Mouse (Mus musculus): ENCODE results near the gene Cry2. TPM values are rescaled to one million over a fixed set of nuclear protein-coding genes. Genes with fewer than 3 reads are reported as not detected.

The Cry2 gene
- total RNA-seq, 2 experiments from 2014 or later, result 9.6 to 21.0 TPM

- no peak for ATAC-seq (replicated peaks; ENCODE audit: low FRiP score, low TSS enrichment, poor library complexity, severe bottlenecking)
Observed at GRCm38 (mm10) chr2:92391703-92392317, 42.0 kb downstream of the Cry2 start.

DNA sequence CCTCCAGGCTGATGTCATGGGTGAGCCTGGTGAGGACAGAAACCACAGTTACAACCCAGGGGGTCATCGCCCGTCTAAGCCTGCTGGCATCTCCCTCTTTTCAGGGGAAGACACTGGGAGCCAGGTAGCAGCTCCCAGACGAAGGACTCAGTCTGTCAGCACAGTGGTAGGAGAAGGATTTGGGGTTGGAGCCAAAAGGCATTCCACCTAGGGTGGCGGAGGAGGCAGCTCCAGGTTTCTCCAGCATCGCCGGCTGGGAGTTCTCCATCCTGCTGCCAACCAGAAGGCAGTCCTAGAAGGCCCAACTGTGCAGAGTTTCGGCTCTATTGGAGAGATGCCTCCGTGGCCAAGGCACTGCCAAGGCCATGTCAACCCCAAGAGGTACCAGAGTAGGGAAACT, 42.7 kb downstream of the Cry2 start:
- no peak for ATAC-seq (replicated peaks; ENCODE audit: low FRiP score, low TSS enrichment, poor library complexity, severe bottlenecking)

DNA sequence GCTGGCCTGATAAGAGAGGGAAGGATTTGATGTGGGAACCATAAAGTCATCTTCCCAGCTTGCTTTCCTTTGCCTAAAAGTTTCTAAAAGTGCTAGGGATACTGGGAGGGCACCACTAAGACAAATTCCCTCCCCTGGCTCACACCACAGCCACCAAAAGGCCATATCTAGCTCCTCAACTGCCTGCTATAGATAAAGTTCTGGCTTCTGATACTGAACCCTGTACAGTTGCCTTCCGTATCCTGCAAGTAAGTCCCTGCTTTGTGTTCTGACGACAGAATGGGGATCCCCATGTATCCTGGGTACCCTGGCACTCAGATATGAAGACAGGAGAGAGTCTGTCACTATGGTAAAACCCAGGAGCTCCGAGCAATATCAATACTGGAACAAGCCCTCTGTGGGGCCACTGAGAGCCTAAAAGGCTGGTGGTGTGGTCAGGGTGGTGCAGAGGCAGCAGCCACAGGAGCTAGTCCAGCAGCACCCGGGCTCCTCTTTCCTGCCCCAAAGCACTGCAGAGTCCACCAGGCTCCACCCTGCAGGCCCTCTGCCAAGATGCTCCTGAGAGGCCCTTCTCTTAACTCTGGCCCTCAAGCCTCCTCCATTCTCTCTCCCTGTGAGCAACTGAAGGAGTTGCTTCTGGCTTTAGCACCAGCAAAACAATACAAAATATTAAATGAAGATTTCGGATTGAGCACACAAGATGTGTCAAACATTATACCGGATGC, 43.5 kb downstream of the Cry2 start:
- peak; percentile 48 for ATAC-seq (replicated peaks; ENCODE audit: low FRiP score, low TSS enrichment, poor library complexity, severe bottlenecking)

DNA sequence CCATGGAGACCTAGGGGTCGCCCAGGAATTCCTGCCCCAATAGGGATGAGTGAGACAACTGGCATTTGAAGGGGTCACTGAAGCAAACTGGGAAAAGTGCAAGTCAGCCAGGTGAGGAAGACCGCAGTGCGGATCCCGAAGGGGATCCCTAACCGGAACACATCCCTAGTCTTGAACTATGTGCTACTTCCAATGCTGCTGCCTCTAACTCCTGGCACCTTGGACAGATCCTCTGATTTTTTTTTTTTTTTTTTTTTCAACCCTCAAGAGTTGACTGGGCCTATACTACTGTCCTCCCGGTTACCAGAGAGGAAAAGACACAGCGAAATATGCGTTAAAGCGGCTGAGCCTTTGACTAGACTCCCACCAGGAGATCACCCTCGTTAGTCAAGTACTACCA, 44.2 kb downstream of the Cry2 start:
- ATAC-seq (replicated peaks; ENCODE audit: low FRiP score, low TSS enrichment, poor library complexity, severe bottlenecking), result no peak

DNA sequence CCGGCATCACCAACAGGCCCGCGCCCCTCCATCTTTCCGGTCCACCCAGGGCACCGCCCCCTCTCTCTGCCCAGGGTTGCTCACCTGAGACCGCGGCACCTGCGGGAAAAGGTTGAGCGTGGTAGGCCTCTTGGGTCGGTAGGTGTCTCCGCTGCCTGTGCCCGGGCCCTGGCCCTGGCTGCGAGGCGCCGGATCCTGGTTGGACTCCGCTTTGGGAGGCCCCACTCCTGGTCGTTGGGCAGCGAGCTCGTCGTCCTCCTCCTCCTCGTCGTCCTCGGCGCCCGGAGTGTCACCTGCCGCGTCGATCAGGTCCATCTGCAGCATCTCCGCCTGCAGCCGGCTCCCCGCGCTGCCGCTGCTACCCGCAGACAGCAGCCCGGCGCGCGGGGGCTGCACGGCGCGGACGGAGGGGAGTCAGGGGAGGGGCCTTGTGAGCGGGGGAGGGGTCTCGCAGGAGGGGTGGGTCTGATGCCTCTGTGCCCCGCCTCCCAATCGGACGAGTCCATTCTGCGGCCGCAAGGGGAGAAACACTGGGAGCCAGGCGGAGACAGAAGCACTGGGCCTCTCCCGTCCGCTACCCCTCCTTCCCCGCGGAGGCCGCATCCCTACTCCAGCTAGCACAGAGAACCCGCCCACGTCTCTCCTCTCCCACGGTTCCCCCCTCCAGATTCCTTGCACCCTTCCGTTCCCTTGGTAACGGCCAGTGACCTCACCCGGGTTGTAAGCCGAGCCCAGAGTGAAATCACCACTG, 44.8 kb downstream of the Cry2 start:
- ATAC-seq (replicated peaks; ENCODE audit: low FRiP score, low TSS enrichment, poor library complexity, severe bottlenecking), result no peak

- ATAC-seq (replicated peaks; ENCODE audit: low FRiP score, low TSS enrichment, poor library complexity, severe bottlenecking), result no peak
Observed at GRCm38 (mm10) chr2:92388081-92388517, 45.7 kb downstream of the Cry2 start.

DNA sequence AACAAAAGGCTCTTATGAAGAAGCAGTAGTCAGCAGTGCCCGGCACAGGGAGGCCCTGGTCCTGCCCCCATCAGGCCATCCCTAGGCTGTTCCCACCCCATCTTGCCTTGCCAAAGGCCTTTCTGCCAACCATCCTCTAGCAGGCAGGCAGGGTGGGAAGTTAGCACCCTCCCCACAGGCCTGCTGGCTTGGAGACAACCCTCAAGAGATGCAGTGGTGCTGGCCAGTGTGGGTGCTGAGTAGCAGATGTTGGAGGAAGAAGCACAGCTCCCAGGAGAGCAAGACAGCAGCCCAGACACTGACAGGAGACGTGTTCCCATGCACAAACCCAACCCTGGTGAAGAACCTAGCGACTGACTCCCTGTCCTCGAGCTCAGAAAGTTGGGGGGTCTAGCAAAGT, 46.2 kb downstream of the Cry2 start:
- ATAC-seq (replicated peaks; ENCODE audit: low FRiP score, low TSS enrichment, poor library complexity, severe bottlenecking), result no peak

DNA sequence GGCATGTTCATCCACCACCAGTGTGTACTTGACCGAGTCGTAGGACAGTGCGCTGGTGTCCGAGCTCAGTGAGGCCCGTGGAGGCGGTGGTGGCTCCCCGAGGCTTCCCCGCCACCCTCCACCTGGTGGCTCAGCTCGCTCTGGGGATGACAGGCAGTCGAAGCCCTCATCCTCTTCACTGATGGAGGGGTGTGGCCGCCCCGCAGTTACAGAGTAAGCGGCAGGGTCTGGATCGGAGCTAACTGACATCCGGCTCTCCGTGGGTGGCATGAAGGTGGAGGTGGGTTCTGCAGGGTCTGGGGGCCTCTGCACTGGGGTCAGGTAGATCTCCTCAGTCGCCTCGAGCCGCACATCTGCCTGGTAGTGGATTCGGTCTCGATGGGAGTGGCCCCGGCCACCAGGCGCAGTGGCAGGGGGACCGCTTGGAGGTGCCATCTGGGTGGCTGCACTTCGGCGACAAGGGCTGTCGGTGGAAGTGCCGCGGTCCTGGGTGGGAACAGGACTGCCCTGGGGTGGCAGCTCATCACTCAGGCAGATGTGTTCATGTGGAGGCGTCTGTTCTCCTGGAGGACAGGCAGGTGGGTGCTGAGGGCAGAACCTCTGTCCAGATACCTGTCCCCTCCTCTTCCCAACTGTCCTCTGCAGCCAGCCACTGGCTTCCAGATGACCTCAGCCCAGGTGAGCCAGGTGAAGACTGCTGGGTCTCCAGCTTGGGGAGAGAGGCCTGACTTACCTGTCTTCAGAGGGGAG, 46.8 kb downstream of the Cry2 start:
- no peak for ATAC-seq (replicated peaks; ENCODE audit: low FRiP score, low TSS enrichment, poor library complexity, severe bottlenecking)

GRCm38 (mm10) chr2:92385113-92386051, 48.5 kb downstream of the Cry2 start:
- 0 out of 2 replicates have a peak, but pooled peaks have one; percentile 14 for ATAC-seq (replicated peaks; ENCODE audit: low FRiP score, low TSS enrichment, poor library complexity, severe bottlenecking)

GRCm38 (mm10) chr2:92384101-92384500, 49.7 kb downstream of the Cry2 start:
- no peak for ATAC-seq (replicated peaks; ENCODE audit: low FRiP score, low TSS enrichment, poor library complexity, severe bottlenecking)

GRCm38 (mm10) chr2:92382759-92383158, 51.1 kb downstream of the Cry2 start:
- ATAC-seq (replicated peaks; ENCODE audit: low FRiP score, low TSS enrichment, poor library complexity, severe bottlenecking), result no peak

DNA sequence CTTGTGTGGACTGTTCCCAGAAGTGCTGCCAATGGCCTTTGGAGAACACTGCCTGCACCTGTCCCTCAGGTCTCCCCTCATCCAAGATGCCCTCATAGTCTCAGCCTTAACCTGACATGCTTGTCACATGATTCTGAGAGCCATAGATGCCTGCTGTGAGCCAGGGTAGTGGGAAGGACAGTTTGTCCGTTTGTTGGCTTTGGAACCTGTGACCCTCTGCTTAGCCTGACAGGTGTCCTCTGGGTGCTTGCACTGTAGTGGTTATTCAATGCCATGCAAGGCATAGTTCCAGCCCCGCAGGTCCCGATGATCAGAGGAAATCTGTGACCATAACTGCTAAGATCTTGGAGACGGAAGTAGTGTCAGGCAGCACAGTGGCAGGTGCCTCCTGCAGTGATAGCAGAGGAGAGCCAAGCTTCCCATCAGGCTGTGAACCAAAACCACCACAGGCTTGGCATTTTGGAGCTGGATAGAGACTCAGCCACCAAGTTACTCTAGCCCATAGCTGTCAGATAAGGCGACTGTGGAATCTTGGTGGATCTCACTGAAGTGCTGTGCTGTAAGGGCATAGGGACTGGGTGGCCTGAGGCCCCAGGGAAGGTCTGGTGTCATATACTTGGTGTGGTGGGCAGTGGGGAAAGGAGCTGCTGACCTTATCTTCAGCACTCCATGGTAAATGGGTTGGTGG, 51.8 kb downstream of the Cry2 start, which contains the start of gene 1700029I15Rik:
1700029I15Rik (plus strand) TSS at position 638 of the 688 bp plus-strand sequence.
- ATAC-seq (replicated peaks; ENCODE audit: low FRiP score, low TSS enrichment, poor library complexity, severe bottlenecking), result no peak

DNA sequence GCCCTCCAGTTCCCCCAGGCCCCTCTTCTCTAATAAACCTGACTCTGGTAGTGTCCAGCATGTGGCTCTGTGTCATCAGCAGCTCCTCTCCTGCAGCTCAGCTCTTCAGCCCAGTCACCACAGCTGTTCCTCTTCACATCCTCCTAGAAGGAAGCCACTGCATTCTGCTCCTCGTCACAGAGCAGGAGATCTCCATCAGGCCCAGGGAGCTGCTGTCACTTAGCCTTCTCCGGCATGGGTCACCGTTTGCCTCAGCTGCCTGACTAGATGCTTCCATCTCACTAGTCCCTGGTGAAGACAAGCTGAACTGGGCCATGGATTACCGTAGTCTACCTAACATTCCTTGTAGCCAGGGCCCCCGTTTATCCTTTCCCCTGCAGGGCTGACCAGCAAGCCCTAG, 52.7 kb downstream of the Cry2 start:
- ATAC-seq (replicated peaks; ENCODE audit: low FRiP score, low TSS enrichment, poor library complexity, severe bottlenecking), result no peak

GRCm38 (mm10) chr2:92380495-92381050, 53.3 kb downstream of the Cry2 start:
- 0 out of 2 replicates have a peak, but pooled peaks have one; percentile 15 for ATAC-seq (replicated peaks; ENCODE audit: low FRiP score, low TSS enrichment, poor library complexity, severe bottlenecking)

DNA sequence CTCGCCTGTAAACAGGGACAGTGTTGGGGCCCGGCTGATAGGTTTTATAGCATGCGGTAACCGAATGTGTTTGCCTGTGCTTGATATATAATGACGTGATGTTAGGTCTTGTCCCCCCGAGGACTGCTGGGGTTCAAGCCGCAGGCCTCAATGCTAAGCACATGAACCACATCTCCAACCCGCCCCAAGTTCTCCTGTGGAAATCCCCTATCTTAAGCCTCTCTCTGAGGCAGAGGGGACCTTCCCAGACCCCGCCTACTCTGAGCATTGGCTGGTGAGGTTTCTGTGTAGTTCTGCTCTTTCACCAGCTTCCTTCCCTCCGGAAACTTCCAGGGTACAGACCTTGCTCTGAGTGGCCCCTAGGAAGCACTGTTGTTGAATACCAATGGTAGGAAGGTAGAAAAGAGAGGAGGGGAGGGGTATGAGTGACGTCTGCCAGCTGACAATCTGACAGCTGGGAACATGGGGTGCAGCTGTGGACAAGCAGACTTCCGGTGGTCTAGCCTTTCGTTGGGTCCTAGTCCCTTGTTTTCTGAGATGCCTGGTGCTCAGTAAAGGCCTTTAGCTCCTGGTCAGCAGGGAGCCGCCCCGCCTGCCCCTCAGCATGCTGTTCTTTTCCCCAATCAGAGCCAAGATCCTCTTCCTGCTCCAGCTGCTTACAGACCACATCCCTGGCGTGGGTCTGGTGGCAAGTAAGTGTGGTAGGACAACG, 53.9 kb downstream of the Cry2 start:
- ATAC-seq (replicated peaks; ENCODE audit: low FRiP score, low TSS enrichment, poor library complexity, severe bottlenecking), result no peak

GRCm38 (mm10) chr2:92377320-92377719, 56.5 kb downstream of the Cry2 start:
- ATAC-seq (replicated peaks; ENCODE audit: low FRiP score, low TSS enrichment, poor library complexity, severe bottlenecking), result no peak

DNA sequence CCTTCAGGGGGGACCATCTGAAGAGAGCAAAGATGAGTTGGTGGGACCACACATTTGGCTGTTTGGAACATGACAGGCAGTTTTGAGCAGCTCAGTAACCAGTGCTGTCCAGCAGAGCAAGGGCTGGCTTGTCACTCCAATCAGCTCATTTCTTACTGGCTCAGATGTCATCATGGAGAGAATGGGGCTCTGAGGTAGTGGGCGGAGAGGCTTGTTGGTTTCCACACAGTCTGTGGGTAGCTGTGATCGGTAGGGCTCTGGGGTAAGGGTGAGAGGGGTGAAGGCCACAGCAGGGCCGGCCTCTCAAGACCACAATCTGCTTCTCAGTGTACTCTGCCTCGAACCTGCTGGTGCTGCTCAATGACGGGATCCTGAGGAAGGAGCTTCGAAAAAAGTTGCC, 57.5 kb downstream of the Cry2 start:
- ATAC-seq (replicated peaks; ENCODE audit: low FRiP score, low TSS enrichment, poor library complexity, severe bottlenecking), result 0 out of 2 replicates have a peak, but pooled peaks have one; percentile 8

Data from megakaryocyte-erythroid progenitor cell, adult 5-6 weeks (primary cell).